Mouse (Mus musculus): ENCODE results near the gene Syt17.
A peak's percentile ranks its signal among the peaks of the same experiment; 100 is the strongest.

Syt17 gene

DNA sequence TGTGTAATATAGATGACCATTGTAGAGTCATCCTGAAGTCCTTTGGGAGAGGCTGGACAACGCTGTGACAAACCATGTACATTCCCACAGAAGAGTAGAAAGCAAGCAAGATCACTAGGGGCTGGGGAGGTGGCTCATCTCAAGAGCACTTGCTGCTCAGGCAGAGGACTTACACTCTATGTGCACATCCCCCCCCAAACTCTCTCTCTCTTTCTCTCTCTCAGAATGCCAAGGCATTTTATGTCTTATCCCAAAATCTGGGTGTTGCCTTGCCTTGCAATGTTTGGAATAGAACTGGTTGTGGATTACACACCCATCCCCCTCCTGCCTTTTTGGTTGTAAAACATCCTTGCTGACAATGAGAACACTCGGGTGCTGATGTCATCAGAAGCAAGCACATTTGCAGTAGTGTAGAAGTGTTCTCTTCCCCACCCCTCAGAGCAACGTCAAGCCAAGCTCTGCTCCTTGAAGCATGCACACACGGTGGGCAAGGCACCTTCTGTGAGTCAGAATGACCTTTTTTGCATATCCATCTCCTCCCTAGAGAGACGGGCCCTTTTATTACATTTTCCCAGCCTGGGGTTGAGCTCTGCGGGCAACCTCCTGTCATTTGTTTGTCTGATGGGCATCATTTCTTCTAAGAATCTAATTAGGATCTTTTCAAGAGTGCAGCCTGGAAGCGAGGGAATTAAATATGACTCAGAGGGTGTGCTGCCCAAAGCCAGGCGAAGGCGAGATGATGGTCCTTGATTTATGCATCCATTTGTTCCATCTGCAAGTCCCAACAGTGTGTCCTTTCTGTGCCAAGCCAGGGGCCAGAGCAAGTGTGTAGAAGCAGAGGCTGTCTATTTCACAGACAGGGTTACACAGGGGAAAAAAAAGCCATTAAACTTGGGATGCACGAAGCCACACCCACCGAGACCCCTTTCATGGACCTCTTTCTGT is 15.1 kb upstream of the Syt17 start:
- no peak for DNase-seq (ENCODE audit: low read depth, low spot score)

- DNase-seq (ENCODE audit: low read depth, low spot score) = no peak
Observed at GRCm38 (mm10) chr7:118461400-118462136, 13.5 kb upstream of the Syt17 start.

DNA sequence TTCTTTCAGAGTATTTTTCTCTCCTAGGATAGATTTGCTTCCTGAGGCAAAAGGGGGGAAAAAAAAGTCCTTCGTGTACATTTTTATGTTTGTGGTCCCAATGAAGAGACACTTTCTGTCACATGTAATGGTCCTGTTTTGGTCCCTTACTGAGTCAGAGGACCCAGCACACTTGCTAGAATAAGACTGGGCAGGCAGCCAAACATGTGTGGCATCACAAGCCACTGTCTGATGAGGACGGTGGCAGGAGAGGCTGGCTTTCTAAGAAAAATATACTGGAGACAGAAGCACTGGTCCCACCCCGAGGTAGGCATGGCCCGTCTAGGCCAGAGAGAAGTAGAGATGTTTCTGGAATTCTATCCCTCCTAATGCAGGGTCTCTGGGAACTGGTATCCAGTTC is 5.7 kb upstream of the Syt17 start:
- DNase-seq (ENCODE audit: low read depth, low spot score) = no peak

- no peak for DNase-seq (ENCODE audit: low read depth, low spot score)
Observed at GRCm38 (mm10) chr7:118452940-118453339, 4.9 kb upstream of the Syt17 start.

- no peak for DNase-seq (ENCODE audit: low read depth, low spot score)
Observed at GRCm38 (mm10) chr7:118447291-118448133, 510 bp downstream of the Syt17 start.

DNA sequence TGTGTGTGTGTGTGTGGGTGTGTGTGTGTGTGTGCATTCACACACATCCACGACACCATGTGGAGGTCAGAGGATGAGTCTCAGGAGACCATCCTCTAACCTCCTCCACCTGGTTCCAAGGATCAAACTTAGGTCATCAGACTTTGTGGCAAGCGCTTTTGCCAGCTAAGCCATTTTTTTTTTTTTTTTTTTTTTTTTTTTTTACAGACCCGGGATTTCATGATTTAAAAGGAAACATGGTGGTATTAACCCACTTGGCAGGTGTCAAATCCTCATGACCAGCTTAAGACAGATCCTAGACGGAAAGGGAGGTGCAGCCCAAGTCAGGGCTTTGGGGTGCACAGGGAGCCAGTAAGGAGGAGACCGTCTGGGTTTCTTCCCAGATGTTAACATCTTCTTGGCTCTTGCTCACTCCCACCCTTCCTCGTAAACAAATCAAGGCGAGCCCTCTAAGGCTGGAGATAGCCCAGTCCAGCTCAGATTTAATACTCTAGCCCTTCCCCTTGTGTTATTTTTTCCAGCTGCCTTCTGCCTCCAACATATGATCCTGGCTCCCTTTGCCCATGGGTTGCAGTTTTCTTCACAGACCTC is 4.0 kb downstream of the Syt17 start:
- DNase-seq (ENCODE audit: low read depth, low spot score) = no peak

GRCm38 (mm10) chr7:118443371-118443770 is 4.7 kb downstream of the Syt17 start:
- peak; percentile 60 for DNase-seq (ENCODE audit: low read depth, low spot score)

GRCm38 (mm10) chr7:118441535-118441934 is 6.5 kb downstream of the Syt17 start:
- DNase-seq (ENCODE audit: low read depth, low spot score) = no peak

DNA sequence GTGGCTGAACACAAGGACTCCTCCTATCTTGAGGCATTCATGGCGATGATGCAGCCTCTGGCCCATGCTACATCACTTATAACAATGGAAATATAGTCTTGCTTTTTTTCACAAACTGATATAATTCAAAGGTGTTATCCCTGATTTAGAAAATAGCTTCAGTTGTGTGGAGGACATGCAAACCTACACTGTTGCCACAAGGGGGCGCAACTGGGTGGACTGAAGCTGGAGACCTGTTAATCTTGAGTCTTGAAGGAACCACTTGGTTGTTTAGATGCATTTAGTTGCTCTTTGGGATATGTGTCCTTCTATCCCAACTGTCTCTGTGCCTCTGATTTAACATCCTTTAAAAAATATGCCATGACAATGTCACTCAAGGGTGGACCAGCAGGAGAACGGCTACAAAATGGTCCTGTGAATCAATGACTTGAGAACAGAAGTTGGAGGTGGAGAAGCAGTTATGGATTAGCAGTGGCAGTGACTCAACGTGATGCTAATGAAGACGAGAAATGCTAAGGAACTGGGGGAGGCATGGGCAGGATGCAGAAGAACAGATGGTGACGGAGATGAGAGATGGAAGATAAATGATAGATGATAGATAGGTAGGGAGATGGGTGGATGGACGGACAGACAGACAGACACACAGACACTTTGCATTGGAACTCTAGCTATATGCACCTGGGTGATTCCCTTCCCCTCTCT is 10.8 kb downstream of the Syt17 start:
- DNase-seq (ENCODE audit: low read depth, low spot score) = peak; percentile 54

- no peak for DNase-seq (ENCODE audit: low read depth, low spot score)
Observed at GRCm38 (mm10) chr7:118428937-118429336, 19.1 kb downstream of the Syt17 start.

DNA sequence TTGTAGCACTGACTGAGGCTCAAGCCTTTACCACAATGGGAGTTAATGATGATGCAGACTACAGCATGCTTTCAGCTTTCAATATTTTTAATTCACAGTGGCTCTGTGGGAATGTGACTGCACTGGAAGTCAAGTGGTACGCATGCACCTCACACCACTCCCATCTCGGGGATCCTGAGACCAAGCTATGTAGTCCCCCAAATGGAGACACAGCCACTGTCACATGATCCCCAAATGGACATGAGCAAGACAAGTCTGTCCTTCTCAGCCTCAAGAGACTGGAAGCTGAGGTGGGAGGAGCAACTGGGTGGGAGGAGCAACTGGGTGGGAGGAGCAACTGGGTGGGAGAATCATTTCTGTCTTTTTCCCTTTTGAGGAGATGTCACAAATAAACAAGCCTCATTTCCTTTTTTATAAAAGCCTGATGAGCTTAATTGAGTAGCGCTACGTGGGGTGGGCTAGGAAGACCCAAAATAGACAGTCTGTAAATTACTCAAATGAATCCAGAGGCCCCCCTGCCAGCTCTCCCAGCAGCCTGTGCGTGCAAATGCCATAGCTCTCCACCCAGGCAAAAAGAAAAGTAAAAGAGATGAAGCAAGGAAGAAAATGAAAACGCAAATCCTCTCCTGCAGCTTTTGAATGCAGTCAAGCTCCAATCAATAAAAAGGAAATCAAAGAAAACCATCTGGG is 28.4 kb downstream of the Syt17 start:
- DNase-seq (ENCODE audit: low read depth, low spot score) = peak; percentile 50

- DNase-seq (ENCODE audit: low read depth, low spot score) = no peak
Observed at GRCm38 (mm10) chr7:118414183-118414582, 33.8 kb downstream of the Syt17 start.

DNA sequence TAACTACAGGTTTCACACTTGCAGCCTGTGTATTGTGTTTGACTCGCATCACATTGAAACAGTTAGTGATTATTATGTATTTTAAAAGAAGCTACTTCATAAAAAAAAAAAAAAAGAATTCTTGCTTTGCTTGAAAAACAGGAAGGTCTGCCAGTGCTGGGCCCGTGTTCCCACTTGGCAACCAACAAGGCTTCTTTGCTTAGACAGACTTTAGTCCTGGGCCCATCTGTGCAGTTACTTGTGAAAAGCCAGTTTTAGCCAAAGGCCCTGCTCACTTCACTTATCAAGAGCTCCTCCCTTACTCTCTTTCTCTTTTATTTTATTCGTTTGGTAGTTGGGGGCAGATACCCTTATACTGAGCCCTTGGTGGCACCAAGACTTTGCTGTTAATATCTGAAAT is 36.1 kb downstream of the Syt17 start:
- DNase-seq (ENCODE audit: low read depth, low spot score) = no peak

GRCm38 (mm10) chr7:118409421-118409820 is 38.6 kb downstream of the Syt17 start:
- peak; percentile 57 for DNase-seq (ENCODE audit: low read depth, low spot score)

DNA sequence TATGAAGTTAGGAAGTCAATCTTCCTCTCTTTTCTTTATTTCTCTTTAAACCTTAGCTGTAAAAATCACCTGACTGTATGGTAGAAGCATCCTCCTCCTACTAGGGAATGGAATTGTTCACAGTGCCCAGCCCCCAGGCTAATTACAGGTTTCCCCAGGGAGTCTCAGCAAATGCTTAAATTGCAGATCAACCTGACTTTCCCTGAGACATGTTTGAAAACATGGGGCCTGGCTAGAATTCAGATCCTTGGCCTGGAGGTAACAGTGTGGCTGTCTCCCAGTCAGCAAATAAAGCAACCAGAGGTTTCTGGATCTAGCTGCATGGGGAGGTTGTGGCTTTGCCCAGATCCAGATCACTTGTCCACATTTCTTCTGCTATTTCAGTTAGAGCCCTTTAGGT is 42.8 kb downstream of the Syt17 start:
- no peak for DNase-seq (ENCODE audit: low read depth, low spot score)

DNA sequence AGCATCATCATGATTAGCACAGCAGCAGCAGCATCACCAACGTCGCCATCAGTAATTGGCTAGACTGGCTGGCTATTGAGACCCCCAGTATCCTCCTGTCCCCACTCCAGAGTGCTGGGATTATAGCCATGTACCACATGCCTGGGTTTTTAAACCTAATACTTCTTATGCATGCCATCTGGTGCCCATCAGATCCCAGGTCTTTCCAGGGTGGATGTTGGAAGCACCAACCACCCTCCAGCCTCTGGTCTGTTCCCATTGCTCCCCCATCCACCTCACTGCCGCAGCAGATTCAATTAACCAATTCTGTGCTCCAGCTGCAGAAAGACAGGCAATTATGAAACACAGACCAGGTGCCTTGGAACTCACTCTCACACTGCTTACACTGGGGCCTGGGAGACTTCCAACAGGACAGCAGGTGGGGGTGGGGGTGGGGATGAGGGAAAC is 45.4 kb downstream of the Syt17 start:
- no peak for DNase-seq (ENCODE audit: low read depth, low spot score)

DNA sequence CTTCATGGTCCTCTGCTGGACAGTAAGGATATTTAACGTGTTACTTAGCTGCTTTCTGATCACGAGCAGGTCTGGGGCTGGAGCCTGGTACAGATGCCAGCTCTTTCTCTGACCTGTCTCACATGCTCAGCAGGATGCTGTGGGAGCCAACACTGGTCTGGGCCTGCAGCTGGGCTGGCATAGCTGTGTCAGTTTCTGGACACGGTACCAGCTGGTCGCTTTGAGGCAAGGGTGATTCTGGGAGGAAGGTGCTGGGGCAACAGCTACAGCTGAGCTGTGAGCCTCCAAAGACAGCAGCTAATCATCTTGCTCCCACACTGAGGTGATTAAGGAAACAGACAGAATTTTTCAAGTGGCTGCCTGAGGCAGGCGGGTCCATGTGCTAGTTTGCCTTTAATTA is 46.1 kb downstream of the Syt17 start:
- DNase-seq (ENCODE audit: low read depth, low spot score) = peak; percentile 44

DNA sequence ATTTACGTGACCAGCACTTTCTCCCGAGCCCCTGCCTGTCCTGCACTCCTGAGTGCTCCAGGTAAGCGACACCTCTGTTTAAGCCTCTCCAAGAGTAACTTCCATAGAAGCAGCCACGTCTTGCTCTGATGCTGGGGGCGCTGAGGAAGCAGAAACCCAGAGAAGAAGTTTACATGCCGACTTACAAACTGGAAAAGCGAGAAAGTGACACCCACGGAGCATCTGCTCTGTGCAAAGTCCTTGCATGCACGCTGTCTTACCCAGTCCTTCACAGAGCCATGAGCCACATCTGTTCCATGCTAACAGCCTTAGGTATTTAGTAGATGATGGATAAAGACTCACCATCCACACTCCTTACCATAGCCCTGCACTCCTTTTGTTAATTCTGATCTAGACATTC is 48.3 kb downstream of the Syt17 start:
- DNase-seq (ENCODE audit: low read depth, low spot score) = no peak

DNA sequence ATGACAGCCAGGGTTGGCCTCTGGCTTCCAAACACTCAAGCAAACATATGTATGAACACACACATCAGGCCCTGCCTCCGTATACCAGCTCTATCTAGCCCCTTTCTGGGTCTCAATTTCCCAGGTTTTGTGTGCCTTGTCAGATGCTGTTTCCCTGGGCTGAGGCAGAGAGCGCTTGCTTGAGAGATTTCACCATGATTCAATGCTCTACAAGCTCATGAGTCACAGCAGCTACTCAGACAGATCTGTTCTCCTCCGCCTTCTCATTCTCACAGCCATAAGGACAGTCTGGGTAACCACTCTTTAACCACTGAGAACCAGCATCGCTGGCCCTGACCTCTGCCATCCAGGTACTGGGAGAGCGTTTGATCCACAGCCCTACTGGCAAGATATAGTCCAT is 57.3 kb downstream of the Syt17 start:
- DNase-seq (ENCODE audit: low read depth, low spot score) = no peak

- DNase-seq (ENCODE audit: low read depth, low spot score) = no peak
Observed at GRCm38 (mm10) chr7:118380996-118381395, 67.0 kb downstream of the Syt17 start.
